Mouse (Mus musculus) neural tube, embryonic 15.5 days (tissue): ENCODE results near the gene Trdn. TPM values are rescaled to one million over a fixed set of nuclear protein-coding genes. Genes with fewer than 3 reads are reported as not detected.

ENCODE experiments used
- polyA plus RNA-seq: library from polyadenylated mRNA; unstranded; fragments of >200 nt; fragmentation: Nextera tagmentation; extraction: Ambion mirVana; gene quantifications from 2 replicates; pipeline ENCODE4 v1.2.1, GENCODE M21; 2015

Gene Trdn
- polyA plus RNA-seq, 1 experiment from 2014 or later: 1.7 TPM

Other genes with a start within 250 kb of the Trdn start
- gene Nkain2, start 190.1 kb upstream of the Trdn start, polyA plus RNA-seq: 14.9 and 16.6 TPM in 2 replicates